Mouse (Mus musculus) frontal cortex, postnatal 10 days (tissue): ENCODE results near the gene Fam129c.

ENCODE experiments used
- DNase-seq, 2 experiments: peaks; one replicate each; pipeline ENCODE4 v3.0.0; 2022; ENCODE audit warnings: low spot score in 2 of 2, mixed read lengths in 1 of 2

Gene Fam129c

DNA sequence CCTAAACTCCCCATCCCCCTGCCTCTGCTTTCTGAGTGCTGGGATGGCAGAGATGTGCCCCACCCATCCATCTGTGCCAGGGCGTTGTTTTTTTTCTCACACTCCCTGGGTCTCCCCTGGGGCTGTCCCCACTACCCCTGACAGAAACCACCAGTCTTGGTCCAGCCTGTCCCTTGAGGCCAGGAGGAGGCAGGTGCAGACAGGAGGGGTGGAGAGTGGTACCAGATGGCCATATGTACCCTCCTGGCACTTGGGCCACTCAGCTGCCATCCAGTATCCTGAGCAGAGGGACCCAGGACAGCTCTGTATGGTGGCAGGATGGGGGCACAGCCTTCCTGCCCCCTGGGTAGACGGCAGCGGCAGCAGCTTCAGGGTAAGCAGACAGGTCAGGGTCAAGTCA is at the start of gene Fam129c:
TSS of gene Fam129c (plus strand) at position 198 of the 400 bp plus-strand sequence.
- DNase-seq = no peak

DNA sequence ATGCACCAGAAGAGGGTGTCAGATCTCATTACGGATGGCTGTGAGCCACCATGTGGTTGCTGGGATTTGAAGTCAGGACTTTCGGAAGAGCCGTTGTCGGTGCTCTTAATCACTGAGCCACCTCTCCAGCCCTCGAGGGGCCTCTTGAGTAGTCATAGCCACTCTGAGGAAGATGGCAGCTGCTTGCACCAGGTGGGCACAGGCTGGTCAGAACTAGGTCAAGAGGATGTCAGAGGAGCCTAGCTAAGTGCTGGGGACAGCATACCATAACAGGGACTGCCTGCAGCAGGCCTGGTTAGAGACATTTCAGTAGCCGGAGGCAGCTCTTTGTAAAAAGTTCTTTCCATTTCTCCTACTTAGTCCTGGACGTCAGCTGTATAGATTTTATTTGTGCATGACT is 46.7 kb upstream of the Fam129c start:
- no peak for DNase-seq

DNA sequence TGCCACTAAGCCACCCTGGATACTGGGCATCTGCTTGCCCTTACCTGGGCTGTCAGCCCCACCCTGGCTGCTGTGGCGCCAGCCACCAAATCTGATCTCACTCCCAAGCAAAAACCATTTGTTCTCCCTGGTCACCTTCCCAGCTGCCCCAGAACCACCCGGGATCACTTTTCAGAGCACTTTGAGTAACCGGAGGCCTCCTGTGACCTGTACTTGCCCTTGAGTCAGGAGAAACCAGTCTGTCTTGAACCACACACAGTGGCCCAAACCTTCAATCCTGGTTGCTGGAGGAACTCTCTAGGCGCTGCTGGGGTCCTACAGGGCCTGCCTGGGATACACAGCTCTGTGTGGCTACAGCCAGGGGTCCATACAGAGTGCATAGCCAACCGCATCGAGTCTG is 44.7 kb upstream of the Fam129c start:
- no peak for DNase-seq

DNA sequence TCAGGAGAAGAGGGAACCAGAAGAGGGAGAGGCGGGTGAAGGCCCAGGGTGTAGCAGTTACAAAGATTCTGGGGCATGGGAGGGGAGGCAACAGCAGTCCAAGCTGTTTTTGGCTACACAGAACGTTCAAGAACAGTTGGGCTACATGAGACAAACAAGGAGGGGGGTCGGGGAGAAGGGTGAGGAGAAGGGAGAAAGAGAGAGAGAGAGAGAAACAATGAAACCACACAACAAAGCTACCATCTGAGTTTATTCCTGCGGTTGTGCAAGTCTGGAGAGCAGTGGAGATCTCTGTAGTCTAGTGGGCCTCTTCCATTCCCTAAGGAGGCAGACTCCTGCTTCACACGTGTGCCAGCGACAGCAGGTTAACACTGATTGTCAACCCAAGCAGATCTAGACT is 43.4 kb upstream of the Fam129c start:
- no peak for DNase-seq

GRCm38 (mm10) chr8:71554644-71555043 is 42.8 kb upstream of the Fam129c start:
- no peak for DNase-seq

DNA sequence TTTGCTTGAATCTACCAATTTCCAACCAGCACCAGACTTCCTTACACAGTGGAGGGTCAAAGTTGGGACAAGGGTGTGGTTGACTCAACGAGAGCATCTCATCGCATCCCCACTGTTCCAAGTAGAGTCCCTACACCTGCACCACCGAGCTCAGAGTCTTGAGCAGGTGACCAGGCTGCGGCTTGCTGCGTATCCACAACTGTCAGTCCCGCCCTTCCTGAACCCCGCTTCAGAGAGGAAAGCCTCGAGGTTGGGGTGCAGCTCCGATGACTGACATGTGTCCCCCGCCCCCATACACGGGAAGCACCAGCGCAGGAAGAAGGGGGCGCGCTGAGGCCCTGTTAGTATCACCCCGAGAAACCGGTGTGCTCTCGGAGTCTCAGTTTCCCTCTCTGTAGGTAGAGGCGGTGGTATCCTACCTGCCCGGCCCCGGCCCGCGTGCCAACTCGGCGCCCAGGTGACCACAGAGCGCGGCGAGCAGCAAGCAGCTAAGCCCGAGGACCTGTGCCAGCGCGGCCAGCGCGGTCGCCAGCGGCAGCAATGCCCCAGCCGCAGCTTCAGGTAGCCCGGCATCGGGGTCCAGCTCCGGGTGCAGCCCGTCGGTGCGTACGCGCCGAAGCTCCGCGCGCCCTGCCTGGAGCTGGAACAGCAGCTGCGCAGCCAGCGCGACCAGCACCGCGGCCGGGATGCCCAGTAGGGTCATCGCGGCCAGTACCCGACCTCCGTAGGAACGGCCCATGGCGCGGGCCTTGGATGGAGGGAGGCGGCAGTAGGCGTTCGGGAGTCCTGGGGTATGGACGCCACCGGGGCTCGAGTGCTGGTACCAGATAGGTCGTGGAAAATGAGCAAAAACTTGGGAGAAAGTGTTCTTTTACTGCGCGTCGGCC is 39.1 kb upstream of the Fam129c start, which contains the start of gene Tmem221:
TSS of gene Tmem221 (minus strand) at position 801 of the 887 bp plus-strand sequence.
- no peak for DNase-seq

- no peak for DNase-seq
Measured at GRCm38 (mm10) chr8:71558958-71559690, 38.3 kb upstream of the Fam129c start.

- DNase-seq = no peak
Measured at GRCm38 (mm10) chr8:71560071-71560470, 37.4 kb upstream of the Fam129c start.

- no peak for DNase-seq
Measured at GRCm38 (mm10) chr8:71560765-71561164, 36.7 kb upstream of the Fam129c start.

DNA sequence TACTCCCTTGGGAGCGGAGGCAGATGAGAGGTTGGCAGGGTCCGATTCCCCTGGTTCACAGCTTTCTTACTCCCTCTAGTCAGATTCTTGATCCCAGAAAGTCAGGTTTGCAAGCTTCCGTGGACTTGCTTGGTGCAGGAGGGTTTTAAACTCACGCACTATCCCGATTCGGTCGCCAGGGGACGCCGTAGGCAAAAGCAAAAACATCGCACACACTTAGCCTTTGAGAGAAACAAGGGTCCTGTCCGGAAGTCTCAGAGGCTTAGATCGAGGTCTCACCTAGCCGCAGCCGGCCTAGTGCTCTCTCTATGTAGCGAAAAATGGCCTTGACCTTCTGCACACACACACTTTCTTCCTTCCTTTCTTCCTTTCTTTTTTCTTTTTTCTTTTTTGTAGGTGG is 36.0 kb upstream of the Fam129c start:
- DNase-seq = no peak

- peak in 1 of 2 experiments; percentile 60 for DNase-seq
Measured at GRCm38 (mm10) chr8:71562751-71563150, 34.7 kb upstream of the Fam129c start.

DNA sequence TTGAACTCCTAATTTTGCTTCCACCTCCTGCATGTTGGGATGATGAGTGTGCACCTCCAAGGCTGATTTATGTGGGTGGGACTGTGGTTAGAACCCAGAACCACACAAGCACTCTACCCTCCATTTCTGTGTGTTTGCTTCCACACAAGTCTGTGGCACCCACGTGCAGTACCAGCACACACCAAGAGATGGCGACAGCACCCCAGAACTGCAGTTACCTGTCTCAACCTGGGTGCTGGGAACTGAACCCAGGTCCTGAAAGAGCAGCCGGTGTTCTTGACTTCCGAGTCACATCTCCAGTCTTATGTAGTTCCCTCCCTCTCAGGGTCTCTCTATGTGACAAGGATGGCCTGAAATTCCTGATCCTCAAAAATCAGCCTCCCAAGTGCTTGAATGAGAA is 33.5 kb upstream of the Fam129c start:
- DNase-seq = no peak

GRCm38 (mm10) chr8:71566501-71566900 is 30.9 kb upstream of the Fam129c start, which contains the start of gene Nxnl1:
Gene Nxnl1, minus strand, starts transcription at chr8:71566601.
- no peak for DNase-seq

GRCm38 (mm10) chr8:71567587-71567986 is 29.9 kb upstream of the Fam129c start:
- DNase-seq = no peak

DNA sequence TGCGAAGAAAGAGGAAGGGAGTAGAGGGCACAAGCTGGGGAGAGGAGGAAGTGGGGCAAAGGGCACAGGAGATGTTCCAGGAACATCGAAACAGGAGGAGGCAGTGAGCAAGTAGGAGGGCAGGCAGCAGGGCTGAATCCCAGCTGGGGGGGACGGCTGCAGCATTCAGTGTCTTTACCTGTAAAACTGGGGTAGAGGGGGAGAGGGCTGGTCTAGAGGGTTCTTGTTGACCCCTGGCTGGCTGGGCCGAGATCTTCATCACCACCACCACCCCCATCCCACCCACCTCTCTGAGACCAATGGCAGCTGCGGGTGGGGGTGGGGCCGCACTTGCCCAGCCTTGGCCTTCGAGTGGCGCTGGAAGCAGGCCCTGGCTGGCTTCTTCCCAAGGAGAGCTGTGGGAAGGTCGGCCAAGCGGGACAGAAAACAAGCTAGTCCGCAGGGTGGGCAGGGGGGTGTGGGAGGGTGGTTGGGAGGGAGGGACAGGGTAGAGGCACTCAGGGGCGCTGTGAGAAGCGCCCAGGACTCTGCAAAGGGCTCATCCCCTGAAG is 29.0 kb upstream of the Fam129c start, which contains the start of gene Slc27a1:
TSS of gene Slc27a1 (plus strand) at position 496 of the 551 bp plus-strand sequence.
- DNase-seq = peak in 1 of 2 experiments; percentile 70

GRCm38 (mm10) chr8:71568941-71569340 is 28.5 kb upstream of the Fam129c start:
- no peak for DNase-seq

GRCm38 (mm10) chr8:71569366-71570290 is 27.8 kb upstream of the Fam129c start:
- DNase-seq = peak; percentile 87 to 88

DNA sequence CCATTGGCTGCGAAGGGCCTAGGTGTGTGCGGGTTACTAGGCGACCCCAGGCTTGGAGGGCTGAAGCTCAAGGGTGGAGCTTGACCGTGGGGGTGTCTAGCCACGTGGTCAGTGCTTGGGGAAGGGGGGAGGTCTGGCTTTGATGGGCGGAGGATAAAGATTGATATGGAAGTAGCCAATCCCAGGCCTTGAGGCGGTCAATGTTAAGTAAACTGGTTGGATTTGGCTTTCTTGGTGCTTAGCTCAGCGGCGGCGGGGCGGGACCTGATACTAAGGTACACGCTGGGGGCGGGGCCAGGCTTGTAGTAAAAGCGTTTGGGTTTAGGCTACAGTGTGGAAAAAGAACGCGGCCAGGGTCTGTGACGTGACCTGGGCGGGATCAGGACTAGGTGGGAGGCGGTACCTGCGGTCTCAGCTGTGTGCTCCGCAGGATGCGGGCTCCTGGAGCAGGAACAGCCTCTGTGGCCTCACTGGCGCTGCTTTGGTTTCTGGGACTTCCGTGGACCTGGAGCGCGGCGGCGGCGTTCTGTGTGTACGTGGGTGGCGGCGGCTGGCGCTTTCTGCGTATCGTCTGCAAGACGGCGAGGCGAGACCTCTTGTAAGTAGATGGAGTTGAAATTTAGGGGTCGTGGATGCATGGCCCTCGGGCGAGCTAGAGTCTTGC is 27.0 kb upstream of the Fam129c start:
- peak; percentile 93 to 96 for DNase-seq

DNA sequence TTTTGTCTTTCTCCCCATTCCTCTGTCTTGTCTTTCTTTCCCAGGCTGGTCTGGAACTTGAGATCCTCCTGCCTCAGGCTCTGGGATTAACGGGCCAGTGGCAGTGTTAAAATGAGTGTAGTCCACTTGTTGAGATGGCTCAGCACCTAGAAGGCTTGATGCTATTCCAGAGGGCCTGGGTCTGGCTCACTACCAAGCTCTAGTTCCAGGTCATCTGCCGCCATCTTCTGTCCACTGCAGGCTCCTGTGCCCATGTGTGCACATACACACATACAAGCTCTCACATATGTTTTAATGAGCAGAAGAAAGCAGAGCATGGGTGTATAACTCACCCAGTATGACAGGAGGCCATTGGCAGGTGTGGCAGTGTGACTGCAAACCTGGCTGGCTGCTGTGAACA is 25.4 kb upstream of the Fam129c start:
- DNase-seq = no peak

DNA sequence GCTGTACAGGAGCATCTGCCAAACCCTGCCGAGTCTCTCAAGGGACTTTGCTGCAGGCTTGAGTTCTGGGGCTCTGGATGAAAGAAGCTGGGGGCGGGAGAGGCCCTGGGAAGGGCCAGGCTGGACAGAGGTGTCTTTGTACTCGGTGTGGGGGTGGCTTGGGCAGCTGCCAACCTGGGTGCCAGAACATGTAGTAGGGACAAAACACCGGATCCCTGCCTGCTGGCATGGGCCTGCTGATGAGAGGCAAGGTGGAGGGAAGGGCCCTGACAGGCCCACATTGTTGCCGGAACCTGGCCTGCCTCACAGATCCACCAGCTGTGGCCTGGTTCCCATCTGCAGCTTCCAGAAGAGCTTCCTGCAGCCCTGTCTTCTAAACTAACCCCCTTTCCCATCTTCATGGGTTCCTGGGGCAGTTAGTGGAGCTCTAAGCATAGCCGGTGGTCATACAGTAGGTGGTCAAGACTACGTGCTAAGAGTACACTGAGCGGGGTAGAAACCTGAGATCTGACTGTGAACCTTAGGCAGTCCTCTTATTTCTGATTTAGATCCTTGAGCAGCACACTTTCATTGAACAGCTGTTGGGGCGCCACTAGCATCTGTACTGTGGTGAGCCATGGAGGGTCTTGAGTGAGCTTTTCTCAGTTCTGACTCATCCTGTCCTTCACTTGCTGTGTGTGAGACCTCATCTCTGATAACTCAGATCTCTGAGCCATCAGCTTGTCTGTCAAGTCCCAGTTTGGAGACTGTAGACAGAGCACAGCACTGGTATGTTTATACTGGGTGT is 24.4 kb upstream of the Fam129c start:
- DNase-seq = peak; percentile 83 to 89
